Mouse (Mus musculus): ENCODE measurements at regions not wholly inside any gene's neighbourhood (a gene's known extent, or its start where the extent isn't known, plus 50 kb on each side); places are given as distances from the start of the nearest gene placed in this dataset.

DNA sequence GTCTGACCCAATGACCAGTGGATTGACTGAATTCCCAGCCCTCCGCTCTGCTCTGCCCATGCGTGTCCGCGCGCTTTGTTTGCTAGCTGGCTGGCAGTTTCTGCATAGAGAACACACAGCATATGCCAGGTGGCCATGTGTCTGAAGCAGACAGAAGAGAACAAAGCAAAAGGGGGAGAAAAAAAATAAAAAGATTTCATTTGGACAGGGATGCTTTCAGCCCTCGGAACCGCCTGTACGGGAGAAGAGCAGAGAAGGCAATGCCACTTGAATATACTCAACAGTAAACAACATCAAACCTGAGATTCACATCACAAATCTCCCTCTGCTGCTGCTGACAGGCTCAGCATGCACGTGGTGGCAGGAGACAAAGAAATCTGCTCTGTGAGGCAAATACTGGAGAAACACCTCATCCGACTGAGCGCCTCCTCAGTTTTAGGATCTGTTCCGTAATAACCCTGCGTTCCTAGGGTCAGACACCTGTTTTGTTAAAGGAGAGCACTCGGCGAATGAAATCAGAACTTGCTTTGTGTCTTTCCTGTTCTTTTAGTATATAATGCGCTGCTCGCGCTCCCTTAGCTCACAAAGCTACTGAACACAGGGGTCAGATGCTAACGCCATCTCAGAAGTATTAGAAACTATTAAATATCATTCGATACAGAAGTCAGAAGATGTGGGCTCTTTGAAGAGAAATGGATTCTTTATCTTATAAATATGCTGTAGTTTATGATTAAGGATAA is 186.3 kb upstream of the Gm11146 start:
- no peaks in the 10 kb centered on the region for H3K9me3 ChIP-seq (replicated peaks; ENCODE audit: low read length)
- 68% methylated on average over 20 of the region's 20 CpGs for WGBS
- peak; percentile 86 for ATAC-seq (replicated peaks; ENCODE audit: low FRiP score, low read depth)

DNA sequence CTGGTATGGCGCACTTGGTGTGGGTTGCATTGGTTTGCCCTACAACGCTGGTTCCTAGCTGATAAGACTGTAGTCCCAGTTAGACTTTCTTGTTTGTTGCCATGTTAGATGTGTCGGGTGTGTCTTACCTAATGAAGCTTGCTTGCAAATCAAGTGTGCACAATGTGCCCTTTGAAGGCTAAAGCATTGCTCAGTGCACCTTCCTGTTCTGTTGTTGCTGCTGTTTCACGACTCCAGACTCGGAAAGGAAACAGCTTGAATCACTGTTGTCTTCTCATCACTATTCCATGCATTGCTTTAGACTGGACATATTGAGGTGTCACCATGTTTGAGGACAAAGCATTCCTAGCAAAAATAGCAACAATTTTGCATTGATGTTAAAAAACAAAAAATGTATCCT is 185.1 kb upstream of the Gm11146 start:
- H3K9me3 ChIP-seq (replicated peaks; ENCODE audit: low read length) = no peaks in the 10 kb centered on the region
- no peak overlapping the region for H3K27ac ChIP-seq
- H3K4me3 ChIP-seq (replicated peaks; ENCODE audit: low read depth, low read length) = no peak overlapping the region
- WGBS = 84% methylated on average over 5 of the region's 5 CpGs
- no peaks in the 10 kb centered on the region for H3K36me3 ChIP-seq (ENCODE audit: insufficient read depth, low read length)
- no peak for TF ChIP-seq CTCF (IDR thresholded peaks at IDR 0.05; ENCODE audit: low read depth)
- H3K27me3 ChIP-seq (ENCODE audit: insufficient read depth, low read length) = no peaks in the 10 kb centered on the region
- DNase-seq (ENCODE audit: low spot score) (no peak), ATAC-seq (replicated peaks; ENCODE audit: low FRiP score, low read depth) (no peak)
- no peak overlapping the region for H3K4me2 ChIP-seq (ENCODE audit: low read length)
- H3K9ac ChIP-seq (ENCODE audit: low read depth, low read length) = no peak overlapping the region
- H3K4me1 ChIP-seq (replicated peaks; ENCODE audit: insufficient read depth, low read length) = no peaks in the 10 kb centered on the region

More for the DNA sequence above, 186.3 kb upstream of the Gm11146 start:
- no peaks in the 10 kb centered on the region for H3K4me1 ChIP-seq (replicated peaks; ENCODE audit: insufficient read depth, low read length)
- no peaks in the 10 kb centered on the region for H3K27me3 ChIP-seq (ENCODE audit: insufficient read depth, low read length)
- no peak overlapping the region for H3K4me3 ChIP-seq (replicated peaks; ENCODE audit: low read depth, low read length)
- no peak for TF ChIP-seq CTCF (IDR thresholded peaks at IDR 0.05; ENCODE audit: low read depth)
- no peak overlapping the region for H3K27ac ChIP-seq
- peak; percentile 33 for DNase-seq (ENCODE audit: low spot score)
- no peak overlapping the region for H3K4me2 ChIP-seq (ENCODE audit: low read length)
- no peaks in the 10 kb centered on the region for H3K36me3 ChIP-seq (ENCODE audit: insufficient read depth, low read length)
- H3K9ac ChIP-seq (ENCODE audit: low read depth, low read length) = no peak overlapping the region

DNA sequence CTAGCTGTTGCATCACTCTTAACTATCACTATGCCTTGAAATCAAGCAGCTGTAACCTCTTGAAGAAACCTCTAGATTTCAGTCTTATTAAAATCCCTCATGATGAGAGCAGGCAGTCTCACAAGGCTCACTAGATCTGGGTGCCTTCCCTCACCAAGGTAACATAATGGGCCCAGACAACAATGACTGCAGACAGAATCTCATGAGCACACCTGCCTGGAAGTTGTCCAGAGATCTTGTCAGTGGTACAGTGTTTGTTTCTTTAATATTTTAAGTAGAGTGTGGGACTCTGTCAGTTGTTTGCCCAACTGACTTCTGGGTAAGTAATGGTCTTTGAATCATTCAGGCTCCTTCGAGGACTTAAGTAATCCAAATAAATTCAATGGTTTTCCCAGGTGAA is 177.1 kb upstream of the Gm11146 start:
- Histone ChIP-seq H3K27ac (no peak overlapping the region), H3K9ac (ENCODE audit: low read depth, low read length) (no peak overlapping the region), H3K4me3 (replicated peaks; ENCODE audit: low read depth, low read length) (no peak overlapping the region), H3K36me3 (ENCODE audit: insufficient read depth, low read length) (no peaks in the 10 kb centered on the region), H3K27me3 (ENCODE audit: insufficient read depth, low read length) (no peaks in the 10 kb centered on the region), H3K4me1 (replicated peaks; ENCODE audit: insufficient read depth, low read length) (no peaks in the 10 kb centered on the region), H3K9me3 (replicated peaks; ENCODE audit: low read length) (no peaks in the 10 kb centered on the region), H3K4me2 (ENCODE audit: low read length) (no peak overlapping the region)
- WGBS = 81% methylated on average over 1 of the region's 1 CpGs
- no peak for TF ChIP-seq CTCF (IDR thresholded peaks at IDR 0.05; ENCODE audit: low read depth)
- ATAC-seq (replicated peaks; ENCODE audit: low FRiP score, low read depth) (no peak), DNase-seq (ENCODE audit: low spot score) (no peak)

DNA sequence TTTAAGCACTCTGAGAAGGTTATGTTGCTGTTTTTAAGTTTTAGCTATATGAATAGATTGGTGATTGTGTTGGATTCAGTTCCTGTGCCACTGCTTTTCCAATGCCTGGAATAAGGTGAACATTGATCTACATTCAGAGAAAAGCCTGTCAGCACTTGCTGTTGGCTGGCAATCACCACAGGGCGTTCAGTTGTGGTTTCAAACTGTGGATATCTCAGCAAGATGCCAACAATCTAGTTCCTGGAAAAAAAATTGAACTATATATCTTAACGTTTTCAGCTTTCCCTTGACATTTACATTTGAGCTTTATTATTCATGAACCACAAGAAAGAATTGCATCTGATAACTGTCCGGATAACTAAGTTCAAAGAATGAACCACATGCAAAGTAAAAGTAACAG is 170.2 kb upstream of the Gm11146 start:
- Histone ChIP-seq H3K9me3 (replicated peaks; ENCODE audit: low read length) (no peaks in the 10 kb centered on the region), H3K4me3 (replicated peaks; ENCODE audit: low read depth, low read length) (no peak overlapping the region), H3K27me3 (ENCODE audit: insufficient read depth, low read length) (no peaks in the 10 kb centered on the region), H3K27ac (no peak overlapping the region), H3K36me3 (ENCODE audit: insufficient read depth, low read length) (no peaks in the 10 kb centered on the region), H3K4me2 (ENCODE audit: low read length) (no peak overlapping the region), H3K9ac (ENCODE audit: low read depth, low read length) (no peak overlapping the region), H3K4me1 (replicated peaks; ENCODE audit: insufficient read depth, low read length) (no peaks in the 10 kb centered on the region)
- DNase-seq (ENCODE audit: low spot score) = no peak
- no peak for ATAC-seq (replicated peaks; ENCODE audit: low FRiP score, low read depth)
- no peak for TF ChIP-seq CTCF (IDR thresholded peaks at IDR 0.05; ENCODE audit: low read depth)
- WGBS = 75% methylated on average over 3 of the region's 3 CpGs

DNA sequence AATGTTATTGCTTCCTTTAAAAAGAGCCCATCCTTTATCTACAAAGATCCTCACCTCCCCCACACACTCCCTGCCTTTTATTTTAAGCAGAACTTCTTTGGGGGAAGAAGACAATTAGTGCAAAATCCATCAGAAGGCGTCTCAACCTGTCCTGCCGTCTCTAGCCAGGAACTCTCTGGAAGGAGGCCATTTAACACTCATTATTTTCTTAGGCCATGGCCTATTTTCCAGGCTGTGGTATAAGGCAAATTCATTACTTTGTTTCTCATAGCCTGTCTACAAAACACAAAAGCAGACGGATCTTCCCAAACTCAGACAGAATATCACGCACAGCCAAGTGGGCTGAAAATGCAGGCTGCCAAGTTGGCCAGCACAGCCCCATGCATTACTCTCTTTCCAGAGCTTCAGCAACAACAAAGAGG is 159.0 kb upstream of the Gm11146 start:
- Histone ChIP-seq H3K27ac (no peak overlapping the region), H3K9me3 (replicated peaks; ENCODE audit: low read length) (no peaks in the 10 kb centered on the region), H3K9ac (ENCODE audit: low read depth, low read length) (no peak overlapping the region), H3K4me1 (replicated peaks; ENCODE audit: insufficient read depth, low read length) (no peaks in the 10 kb centered on the region), H3K27me3 (ENCODE audit: insufficient read depth, low read length) (no peaks in the 10 kb centered on the region), H3K36me3 (ENCODE audit: insufficient read depth, low read length) (no peaks in the 10 kb centered on the region), H3K4me3 (replicated peaks; ENCODE audit: low read depth, low read length) (no peak overlapping the region), H3K4me2 (ENCODE audit: low read length) (no peak overlapping the region)
- ATAC-seq (replicated peaks; ENCODE audit: low FRiP score, low read depth) (no peak), DNase-seq (ENCODE audit: low spot score) (no peak)
- WGBS = 66% methylated on average over 4 of the region's 4 CpGs
- no peak for TF ChIP-seq CTCF (IDR thresholded peaks at IDR 0.05; ENCODE audit: low read depth)

- ATAC-seq (replicated peaks; ENCODE audit: low FRiP score, low read depth) (no peak), DNase-seq (ENCODE audit: low spot score) (no peak)
- Histone ChIP-seq H3K4me1 (replicated peaks; ENCODE audit: insufficient read depth, low read length) (no peaks in the 10 kb centered on the region), H3K4me3 (replicated peaks; ENCODE audit: low read depth, low read length) (no peak overlapping the region), H3K36me3 (ENCODE audit: insufficient read depth, low read length) (no peaks in the 10 kb centered on the region), H3K27me3 (ENCODE audit: insufficient read depth, low read length) (no peaks in the 10 kb centered on the region), H3K27ac (no peak overlapping the region), H3K9me3 (replicated peaks; ENCODE audit: low read length) (no peaks in the 10 kb centered on the region), H3K9ac (ENCODE audit: low read depth, low read length) (no peak overlapping the region), H3K4me2 (ENCODE audit: low read length) (no peak overlapping the region)
- 78% methylated on average over 4 of the region's 4 CpGs for WGBS
- no peak for TF ChIP-seq CTCF (IDR thresholded peaks at IDR 0.05; ENCODE audit: low read depth)
Measured at GRCm38 (mm10) chr16:77760479-77760878, 158.6 kb upstream of the Gm11146 start.

GRCm38 (mm10) chr16:77759997-77760396 is 158.1 kb upstream of the Gm11146 start:
- H3K9me3 ChIP-seq (replicated peaks; ENCODE audit: low read length) = no peaks in the 10 kb centered on the region
- TF ChIP-seq CTCF (IDR thresholded peaks at IDR 0.05; ENCODE audit: low read depth) = no peak
- WGBS = 78% methylated on average over 10 of the region's 10 CpGs
- DNase-seq (ENCODE audit: low spot score) = no peak
- H3K4me1 ChIP-seq (replicated peaks; ENCODE audit: insufficient read depth, low read length) = no peaks in the 10 kb centered on the region
- H3K4me3 ChIP-seq (replicated peaks; ENCODE audit: low read depth, low read length) = no peak overlapping the region
- H3K36me3 ChIP-seq (ENCODE audit: insufficient read depth, low read length) = no peaks in the 10 kb centered on the region
- ATAC-seq (replicated peaks; ENCODE audit: low FRiP score, low read depth) = no peak
- H3K27ac ChIP-seq = no peak overlapping the region
- no peaks in the 10 kb centered on the region for H3K27me3 ChIP-seq (ENCODE audit: insufficient read depth, low read length)
- no peak overlapping the region for H3K9ac ChIP-seq (ENCODE audit: low read depth, low read length)
- H3K4me2 ChIP-seq (ENCODE audit: low read length) = no peak overlapping the region

Data from kidney, postnatal 0 days (tissue).